Mouse (Mus musculus): ENCODE data around the gene Has3.

DNA sequence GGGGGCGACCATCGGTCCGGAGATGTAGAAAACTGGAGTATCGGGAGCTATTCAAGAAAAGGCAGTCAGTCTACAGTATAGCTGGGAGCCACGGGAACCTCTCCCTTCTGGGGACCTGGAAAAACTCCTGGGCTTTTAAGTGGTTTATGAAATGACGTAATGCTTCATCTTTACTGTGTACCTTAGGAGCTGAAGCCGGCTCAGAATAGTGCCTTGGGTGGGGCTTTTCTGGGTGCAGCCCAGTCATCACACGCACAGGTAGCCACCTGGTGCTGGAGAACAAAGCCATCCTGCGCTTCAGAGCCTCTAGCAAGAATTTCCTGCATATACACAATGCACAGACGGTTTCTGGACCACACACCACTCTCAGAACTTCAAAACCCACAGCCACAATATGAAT lies 7.2 kb upstream of the Has3 start:
- TF ChIP-seq POLR2A (IDR thresholded peaks at IDR 0.05; ENCODE audit: low read depth, low read length) = no peak
- TF ChIP-seq CTCF (IDR thresholded peaks at IDR 0.05; ENCODE audit: extremely low read depth, insufficient read depth, insufficient read length, insufficient replicate concordance) = no peak
